Mouse (Mus musculus) heart, adult 11 months (tissue): ENCODE results near the gene Ap2s1.
A peak's percentile ranks its signal among the peaks of the same experiment; 100 is the strongest.
"Not testable (repeated sequence)": the region's sequence is repeated elsewhere in the genome, so short reads cannot be mapped to it uniquely, and the experiment has no call there.

ENCODE experiments used
- DNase-seq: peaks from one replicate; pipeline ENCODE4 v3.0.0; 2022

Gene Ap2s1

DNA sequence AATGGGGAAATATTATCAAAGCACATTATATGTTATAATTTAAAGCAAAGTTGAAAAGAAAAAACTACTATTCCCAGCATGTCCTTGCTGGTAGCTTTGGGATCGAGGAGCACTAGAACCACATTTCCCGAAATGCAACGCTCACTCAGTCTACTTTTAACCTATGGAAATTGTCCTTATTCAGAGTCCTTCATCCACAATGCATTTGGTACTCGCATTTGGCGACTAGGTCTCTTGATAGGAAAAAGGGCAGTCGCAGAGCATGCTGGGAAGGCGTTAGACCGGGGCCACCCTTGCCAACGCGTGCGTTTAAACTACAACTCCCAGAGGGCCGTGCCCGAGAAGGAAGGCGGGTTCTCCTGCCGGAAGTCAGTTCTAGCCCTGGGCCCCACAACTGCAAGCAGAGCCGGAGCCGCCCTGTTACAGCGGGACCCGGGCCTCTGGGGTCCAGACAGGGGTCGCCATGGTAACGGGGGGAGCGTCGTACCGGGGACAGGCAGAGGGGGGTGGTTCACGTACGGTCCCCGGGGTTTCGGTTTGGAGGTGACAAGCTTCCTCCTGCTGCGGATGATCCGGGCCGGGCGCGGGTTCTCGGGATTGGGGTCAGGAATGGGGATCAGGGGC, at the start of gene Ap2s1:
TSS of gene Ap2s1 (plus strand) at position 338 of the 624 bp plus-strand sequence.
- DNase-seq: peak; percentile 100

DNA sequence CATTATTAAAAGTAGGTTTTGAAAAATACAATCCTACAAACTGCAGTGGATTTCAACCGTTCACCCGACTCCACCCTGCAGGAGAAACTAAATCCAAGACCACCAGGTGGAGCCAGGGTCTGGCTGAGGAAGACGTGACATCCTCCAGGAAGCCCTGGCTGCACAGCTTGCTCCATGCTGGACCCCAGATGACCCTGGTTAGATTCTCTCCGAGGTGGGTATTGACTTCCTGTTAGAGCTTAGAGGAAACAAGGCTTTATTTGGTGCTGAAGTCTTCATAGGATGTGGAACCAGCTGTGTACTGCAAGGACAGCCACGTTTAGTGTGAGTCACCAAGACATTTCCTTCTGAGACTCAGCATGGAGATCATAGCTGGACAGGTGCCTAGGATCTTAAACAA, 49.0 kb upstream of the Ap2s1 start:
- DNase-seq: peak; percentile 90

DNA sequence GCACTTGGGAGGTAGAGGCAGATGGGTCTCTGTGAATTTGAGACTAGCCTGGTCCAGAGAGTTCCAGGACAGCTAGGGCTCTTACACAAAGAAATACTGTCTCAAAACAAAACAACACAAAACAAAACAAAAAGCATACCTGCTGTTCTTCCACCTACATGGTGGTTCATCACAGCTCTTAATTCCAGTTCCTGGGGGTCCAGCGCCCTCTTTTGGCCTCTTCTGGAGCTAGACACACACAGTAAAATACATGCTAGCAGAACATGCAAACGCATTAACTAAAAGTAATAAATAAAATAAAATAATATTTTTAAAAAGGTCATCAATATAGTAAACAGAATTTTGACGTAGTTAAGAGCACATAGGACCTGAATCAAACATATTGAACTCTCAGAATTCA, 43.2 kb upstream of the Ap2s1 start:
- no peak for DNase-seq

DNA sequence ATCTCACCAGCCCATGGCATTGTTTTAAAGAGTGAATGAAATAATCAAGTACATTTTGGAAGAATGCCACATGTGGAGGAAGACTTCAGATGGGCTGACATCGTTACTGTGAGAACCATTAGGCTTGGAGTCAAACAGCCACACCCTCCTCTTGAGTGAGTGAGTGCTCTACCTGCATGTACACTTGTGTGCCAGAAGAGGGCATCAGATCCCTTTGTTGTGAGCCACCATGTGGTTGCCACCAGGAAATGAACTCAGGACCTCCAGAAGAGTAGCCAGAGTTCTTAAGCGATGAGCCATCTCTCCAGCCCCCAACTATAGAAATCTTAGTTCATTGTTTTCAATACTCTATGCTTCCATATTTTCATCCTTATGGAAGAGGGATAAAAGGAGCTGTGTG, 39.2 kb upstream of the Ap2s1 start:
- no peak for DNase-seq

DNA sequence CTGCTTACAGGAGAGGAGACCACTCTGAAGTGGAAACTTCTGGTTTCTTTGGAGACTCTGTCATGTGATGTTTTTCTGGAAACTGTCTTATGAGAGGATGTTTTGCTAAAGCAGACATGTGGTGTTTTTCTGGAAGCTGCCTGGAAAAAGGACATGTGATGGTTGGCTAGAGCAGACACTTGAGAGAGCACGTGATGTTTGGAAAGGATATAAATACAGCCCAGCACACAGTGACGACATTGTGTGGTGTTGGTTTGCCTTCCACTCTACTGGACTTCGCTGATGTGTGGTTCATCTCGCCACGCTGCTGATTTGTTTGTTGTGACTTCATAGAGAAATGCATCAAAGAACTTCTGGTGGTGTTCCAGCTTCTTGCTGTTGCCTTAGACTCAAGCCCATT, 37.6 kb upstream of the Ap2s1 start:
- DNase-seq: peak; percentile 87

DNA sequence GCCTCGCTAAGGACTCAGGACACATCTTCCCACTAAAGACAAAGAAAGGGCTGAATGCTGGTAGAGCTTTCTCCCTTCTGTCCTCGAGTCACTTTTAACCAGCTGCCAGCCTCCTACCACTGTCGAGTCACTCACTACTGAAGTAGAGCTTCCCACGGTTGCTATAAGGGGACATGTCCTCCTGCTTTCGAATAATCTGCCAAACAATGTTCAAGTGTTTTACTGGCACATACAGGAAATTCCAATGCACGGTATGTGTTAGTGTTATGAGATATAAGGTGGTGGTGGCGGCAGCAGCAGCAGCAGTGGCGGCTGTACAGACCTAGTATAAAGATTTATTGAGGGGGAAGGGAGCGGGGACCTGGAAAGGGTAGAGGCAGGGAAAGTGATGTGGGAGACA, 31.8 kb upstream of the Ap2s1 start:
- DNase-seq: no peak

DNA sequence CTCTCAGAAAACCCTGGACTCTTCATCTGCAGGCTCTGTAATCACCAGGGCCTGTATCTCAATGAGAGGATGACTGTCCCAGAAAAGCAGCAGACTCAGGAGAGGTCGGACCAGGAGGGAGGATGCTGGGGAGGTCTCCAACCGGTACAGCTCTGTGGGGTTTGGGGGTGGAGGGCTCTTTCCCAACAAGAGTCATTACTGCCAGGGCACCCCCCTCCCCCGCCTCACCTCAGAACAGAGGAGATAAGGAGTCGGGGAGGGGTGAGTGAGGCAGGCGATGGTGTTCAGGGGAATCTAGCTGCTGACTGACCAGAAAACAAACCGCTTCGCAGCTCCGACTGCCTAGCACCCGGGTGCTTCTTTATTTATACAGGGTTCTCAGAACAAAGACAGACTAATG, 30.0 kb upstream of the Ap2s1 start:
- DNase-seq: peak; percentile 90

DNA sequence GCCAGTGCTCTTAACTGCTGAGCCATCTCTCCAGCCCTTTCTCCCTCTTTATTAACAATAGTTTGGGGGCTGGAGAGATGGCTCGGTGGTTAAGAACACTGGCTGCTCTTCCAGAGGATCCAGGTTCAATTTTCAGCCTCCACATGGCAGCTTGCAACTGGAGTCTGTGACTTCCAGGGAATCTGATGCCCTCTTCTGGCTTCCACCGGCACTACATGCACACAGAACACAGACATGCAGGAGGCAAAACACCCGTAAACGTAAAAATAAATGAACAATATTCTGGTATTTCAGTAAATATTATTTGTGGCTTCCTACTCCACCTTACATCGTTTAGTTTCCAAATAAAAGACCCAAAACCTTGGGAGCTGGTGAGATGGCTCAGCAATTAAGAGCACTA, 27.6 kb upstream of the Ap2s1 start:
- no peak for DNase-seq

DNA sequence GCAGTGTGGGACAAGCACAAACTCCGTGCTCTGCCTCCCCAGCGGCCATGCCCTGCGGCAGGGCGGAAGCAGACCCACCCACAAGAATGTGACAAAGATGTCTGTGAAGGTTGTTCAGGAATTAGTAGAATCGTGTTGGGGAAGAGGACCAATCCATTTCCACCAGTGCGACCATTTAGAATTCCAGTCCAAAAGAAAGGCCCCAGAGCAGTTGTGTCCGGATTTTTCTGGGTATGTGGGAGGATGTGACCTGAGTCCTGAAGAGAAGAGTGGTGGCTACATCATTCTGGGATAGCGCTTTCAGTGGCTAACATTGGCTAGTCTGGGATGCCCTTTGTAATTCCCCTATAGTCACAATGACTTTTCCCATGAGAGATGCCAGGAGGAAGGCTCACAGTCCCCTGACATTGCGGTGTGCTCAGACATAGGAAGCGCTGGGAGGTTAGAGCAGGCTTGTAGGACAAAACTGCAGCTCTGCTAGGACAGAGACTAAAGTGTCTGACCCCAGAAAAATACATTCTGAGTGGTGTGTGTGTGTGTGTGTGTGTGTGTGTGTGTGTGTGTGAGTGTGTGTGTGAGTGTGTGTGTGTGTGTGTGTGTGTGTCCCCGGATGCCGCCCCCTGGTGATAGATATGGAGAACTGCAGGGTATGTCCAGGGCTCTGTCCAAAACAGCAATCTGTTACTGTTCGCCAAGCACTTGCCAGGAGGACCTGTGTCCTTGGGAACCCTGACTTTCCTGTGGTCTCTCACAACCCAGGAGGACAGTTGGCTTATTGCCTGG, 25.4 kb upstream of the Ap2s1 start:
- no peak for DNase-seq

DNA sequence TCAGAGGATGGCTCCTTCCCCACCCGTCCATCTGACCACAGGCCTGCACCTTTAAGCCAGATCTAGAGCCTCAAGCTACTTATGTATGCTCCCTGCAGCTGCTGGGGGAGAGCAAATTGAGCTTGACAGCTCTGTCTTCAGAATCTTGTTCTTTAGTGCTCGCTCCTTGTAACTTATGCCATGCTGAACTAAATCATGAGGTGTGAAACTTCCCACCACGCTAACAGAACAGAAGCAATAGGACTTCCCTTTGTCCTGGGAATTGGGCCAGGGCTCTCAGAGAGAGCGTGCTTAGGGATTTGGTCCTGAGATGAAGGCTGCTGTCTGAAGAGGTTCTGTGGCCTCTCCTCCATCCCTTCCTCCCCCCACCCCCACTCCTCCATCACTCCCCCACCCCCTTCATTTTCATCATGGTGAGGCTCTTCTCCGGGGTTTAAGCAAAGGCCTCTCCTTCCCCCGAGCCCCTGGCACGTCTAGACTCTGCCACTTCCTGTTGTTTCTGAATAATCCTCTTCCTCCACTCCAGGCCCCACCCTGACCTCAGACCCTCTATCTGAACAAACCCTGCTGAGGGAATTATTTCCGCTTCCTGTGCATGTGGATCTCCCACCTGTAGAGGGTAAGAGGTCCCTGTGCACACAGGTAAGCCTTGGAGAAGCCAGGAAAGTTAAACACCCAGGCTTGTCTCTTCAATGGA, 21.6 kb upstream of the Ap2s1 start:
- DNase-seq: not testable (repeated sequence)

DNA sequence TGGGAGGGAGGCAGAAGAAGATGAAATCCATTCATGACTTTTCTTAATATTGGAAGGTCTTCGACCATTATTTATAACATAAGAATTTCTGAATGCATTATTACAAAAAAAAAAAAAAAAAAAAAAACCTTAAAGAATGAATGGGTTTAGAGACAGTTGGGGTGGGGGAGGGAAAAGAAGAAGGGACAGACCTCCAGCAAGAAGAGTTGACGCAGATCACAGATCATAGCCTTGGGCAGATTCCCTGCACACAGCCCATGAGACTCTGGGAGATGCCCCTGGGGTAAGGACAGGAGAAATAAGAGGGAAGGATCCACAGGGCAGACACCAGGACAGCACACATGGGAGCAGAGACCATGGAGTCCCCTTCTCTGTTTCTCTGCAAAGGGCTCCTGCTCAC, 16.6 kb upstream of the Ap2s1 start, which contains the start of gene Ceacam9:
TSS of gene Ceacam9 (plus strand) at position 301 of the 400 bp plus-strand sequence.
- DNase-seq: no peak

DNA sequence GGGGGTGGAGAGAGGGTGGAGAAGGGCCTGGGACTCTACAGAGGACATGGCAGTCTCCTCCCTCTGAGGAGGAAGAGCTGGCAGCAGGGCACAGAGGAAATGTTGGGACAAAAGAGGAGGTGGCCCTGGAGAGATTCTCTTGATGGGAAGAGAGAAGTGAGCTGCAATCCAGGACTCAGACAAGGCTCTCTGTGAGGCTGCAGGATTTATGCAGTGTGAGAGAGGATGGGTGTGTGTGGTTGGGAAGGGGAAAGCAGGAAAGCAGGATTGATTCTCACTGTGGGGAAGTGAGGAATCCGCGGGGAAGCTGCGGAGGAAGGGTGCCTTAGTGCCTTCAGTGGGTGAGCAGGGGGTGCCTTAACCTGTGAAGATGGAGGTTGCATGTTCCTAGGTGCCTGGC, 15.7 kb upstream of the Ap2s1 start:
- not testable (repeated sequence) for DNase-seq

DNA sequence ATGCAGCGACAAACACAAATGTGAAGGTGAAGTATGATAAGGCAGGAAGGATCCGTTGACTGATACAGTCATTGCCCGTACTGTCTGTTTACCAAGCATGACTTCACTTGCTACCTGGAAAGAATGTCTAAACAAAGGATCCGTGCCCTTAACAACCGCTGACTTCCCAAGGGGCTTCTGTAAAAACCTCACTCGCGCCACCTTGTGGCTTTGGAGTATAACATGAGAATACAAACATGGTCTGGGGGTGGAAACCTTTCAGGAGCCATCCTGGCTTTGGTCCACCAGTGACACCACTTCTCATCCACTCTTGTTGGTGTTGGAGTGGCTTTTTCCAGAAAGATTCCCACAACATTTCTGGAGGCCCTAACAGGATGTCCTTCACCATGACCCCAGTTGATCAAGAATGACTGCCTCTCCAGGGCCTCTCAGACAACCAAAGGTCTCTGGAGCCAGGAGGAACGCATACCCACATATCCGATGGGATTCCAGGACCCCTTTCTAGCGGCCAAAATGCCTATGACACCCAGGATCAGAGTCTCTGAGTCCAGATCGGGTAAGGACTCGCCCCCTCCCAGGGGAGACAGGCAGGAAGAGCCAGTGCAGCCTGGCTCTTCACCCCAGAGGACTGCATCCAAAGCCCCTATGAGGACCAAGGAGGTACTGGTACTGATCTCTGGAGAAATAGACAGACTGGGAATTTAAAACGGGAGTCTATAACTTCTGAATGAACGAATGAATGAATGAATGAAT, 9.4 kb upstream of the Ap2s1 start:
- peak; percentile 96 for DNase-seq

DNA sequence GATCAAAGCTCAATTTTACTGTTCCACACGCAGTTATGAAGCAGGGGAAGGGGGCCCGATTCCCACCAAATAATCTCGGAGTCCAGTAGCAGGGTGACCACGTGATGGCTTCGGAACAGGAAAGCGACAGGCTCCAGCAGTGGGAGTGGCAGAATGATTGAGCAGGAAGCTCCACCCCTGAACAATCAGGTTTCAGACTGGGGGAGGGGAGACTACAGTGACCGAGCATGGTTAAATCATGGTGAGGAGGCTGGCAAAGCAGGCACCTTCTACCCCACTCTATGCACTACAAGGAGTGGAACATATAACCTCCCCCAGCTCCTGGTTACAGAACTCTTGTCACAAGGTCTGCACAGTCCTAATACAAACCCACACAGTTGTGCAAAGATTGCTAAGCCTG, 8.6 kb upstream of the Ap2s1 start:
- DNase-seq: peak; percentile 94

DNA sequence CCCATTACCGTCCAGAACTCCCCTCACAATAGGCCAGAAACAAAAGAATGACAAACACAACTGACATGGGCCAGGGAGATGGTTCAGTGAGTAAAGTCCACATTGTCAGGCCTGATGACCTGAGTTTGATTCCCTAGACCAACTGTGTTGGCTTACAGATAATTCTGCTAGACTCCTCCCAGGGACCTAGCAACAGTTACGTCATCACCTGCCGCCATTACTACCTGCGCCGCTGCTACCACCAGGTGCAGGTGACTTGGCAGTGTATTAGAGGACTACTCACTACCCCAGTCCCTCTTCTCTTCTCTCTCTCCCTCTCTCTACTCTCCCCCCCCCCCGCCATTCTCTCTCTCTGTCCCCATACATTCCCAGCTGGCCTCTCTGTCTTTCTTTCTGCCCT, 7.4 kb upstream of the Ap2s1 start:
- DNase-seq: no peak

DNA sequence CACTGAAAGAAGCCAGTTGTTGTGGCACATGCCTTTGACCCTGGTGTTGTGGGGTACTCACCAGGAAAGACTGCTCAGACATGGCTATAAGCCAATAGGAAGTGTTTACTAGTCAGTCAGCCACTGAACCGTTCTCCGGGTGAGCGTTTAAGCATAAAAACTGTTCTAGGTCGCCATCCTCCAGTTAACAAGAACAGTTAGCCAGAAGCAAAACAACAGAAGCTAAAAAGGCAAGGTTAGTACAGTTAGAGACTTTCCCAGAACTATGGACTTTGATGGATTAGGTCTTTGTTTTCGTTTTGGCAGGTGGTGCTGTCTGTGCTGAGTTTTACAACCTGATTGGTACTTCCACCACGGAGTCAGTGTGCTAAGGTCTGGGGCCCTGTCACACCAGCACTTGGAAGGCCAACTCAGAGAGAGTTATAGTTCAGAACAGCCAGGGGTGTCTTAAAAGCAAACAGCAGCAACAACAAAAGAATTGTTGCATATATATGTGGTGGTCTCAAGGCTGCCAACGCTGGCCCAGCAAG, 6.3 kb upstream of the Ap2s1 start:
- DNase-seq: no peak

DNA sequence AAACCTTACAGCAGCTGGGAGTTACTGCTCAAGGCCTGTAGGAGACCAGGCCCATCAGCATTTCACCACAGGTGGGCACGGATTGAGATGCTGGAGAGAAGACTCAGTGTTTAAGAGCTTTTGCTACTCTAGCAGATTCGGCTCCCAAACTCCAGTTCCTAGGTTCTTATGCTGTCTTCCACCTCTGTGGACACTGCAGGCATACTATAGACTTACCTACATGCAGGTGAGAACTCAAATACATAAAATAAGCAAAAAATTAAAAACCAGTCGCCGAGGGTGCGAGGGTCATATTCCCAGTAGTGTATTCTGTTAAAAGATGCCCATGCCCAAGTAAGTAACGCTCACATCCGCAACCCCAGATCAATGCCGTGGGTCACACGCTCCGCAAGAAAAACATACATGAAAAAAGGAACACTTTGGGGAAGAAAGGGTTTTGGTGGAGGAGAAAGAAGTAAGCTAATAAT, 571 bp upstream of the Ap2s1 start:
- DNase-seq: peak; percentile 91

DNA sequence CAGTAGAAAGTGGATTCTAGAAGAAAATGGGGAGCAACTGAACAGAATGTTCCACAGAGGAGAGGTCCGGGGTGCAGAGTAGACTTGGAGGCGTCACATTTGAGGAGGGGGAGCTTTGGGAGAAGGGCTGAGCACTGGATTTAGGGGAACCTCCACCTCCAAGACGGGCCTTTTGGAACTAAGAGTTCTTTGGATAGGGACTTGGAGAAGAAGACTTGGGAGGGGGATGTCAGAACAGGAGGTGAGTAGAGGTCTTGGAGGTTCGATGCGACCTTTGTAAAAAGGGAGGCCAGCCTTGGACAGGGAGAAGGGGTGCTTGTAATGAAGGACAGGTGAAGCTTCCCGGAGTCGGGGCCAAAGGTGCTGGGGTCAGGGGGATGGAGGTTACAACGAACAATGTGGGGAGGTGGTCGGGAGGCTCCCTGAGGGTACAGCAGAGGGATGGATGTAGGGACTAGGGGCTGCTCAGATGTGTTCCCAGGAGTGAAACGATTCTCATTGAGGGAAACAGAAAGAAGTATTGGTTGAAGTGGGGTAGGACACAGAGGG, 920 bp downstream of the Ap2s1 start:
- DNase-seq: peak; percentile 93

DNA sequence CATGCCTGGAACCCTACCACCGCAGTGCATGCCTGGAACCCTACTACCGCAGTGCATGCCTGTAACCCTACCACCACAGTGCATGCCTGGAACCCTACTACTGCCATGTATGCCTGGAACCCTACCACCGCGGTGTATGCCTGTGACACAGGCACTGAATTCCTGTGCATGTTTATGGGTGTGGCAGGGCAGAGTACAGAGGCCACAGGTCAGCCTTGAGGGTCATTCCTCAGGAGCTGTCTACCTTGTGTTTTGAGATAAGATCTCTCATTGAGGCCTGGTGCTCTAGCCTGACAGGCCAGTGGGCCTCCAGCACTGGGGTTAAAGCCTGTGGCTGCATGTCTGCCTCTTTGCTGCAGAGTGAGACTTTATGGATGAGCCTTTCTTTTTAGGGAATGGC, 7.2 kb downstream of the Ap2s1 start:
- no peak for DNase-seq

DNA sequence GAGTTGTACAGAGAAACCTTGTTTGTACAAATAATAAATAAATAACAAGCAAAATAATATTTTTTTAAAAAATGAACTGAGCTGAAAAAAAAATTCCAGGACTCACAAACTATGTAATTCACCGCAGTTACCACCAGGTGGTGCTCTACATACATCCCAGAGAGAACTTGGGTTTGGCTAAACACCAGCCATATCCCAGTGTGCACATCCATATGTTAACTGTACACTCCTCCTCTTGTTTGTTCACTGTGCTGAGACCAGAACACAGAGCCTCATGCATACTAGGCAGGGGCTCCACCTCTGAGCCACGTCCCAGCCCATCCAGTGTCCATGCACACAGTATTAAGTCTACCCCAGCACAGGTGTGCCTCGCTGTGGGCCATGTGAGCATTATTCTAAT, 7.9 kb downstream of the Ap2s1 start:
- no peak for DNase-seq

DNA sequence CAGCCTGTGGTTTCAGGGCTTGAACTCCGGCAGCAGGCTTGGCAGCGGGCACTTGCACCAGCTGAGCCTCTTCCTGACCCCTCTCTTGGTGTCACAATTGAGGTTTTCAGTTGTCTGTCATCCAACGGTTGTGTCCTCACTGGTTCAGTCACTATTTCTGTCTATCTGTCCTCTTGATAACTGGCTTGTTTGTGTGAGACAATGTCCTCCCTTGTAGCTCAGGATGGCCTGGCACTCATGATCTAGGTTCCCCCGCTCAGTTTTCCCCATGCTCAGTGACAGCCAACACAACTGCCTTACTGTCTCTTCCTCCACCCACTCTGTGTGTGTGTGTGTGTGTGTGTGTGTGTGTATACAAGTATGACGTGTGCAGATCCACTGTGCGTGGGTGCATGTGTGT, 9.4 kb downstream of the Ap2s1 start:
- no peak for DNase-seq

DNA sequence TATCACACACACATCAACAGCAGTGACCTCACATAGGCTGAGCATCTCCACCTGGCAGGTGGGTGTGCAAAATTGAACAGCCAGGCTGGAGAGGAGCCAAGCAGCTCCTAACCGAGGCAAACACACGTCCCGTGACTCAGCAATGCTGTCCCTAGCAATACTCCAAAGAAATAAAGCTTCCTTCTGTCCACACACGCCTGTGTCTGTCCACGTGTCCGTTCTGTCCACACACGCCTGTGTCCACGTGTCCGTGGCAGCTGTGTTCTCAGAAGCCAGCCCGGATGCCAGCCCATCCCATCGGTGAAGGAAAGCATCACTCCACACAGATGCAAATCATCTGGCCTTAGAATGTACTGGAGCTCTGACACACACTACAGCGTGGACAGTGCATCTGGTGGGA, 13.8 kb downstream of the Ap2s1 start:
- DNase-seq: peak; percentile 97
